Mouse (Mus musculus): ENCODE measurements around the gene Dnah17. TPM values are rescaled to one million over a fixed set of nuclear protein-coding genes. Genes with fewer than 3 reads are reported as not detected.
A peak's percentile ranks its signal among the peaks of the same experiment; 100 is the strongest.

Gene Dnah17
- polyA plus RNA-seq, 1 experiment from 2014 or later, result 0.11 TPM

DNA sequence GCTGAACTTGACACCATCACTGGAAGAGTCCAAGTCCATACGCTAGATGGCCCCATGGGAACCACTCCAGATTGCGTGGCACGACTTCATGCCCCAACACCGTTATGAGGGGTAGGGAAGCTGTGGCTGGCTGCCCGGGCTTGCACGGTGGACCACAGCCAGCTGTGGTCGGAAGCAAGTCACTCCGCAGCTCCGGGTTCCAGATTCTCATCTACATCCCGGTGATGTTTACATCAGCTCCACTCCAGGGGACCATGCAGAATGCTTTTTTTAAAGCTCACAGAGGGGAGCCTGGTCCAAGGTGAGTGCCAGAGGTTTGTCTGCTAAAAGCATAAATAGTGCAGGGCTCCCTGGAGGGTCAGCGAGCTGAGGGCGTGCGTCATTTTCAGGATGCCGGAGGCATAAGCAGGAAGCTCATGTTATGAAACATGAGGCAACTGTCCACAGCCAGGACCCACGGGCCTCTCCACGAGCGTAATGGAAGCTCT is 55.4 kb downstream of the Dnah17 start:
- 49% methylated on average over 17 of the region's 17 CpGs for WGBS (ENCODE audit: insufficient replicate concordance)
- H3K9ac ChIP-seq (replicated peaks), result no peak overlapping the region
- no peak overlapping the region for H3K4me3 ChIP-seq (ENCODE audit: low read depth, low read length)
- H3K4me1 ChIP-seq (ENCODE audit: insufficient read depth), result no peaks in the 10 kb centered on the region; the same call in 1 of the 2 replicates
- TF ChIP-seq EP300 (IDR thresholded peaks at IDR 0.05; ENCODE audit: low read depth) (no peak), CTCF (IDR thresholded peaks at IDR 0.05; ENCODE audit: low read depth) (no peak)
- ATAC-seq (no peak), DNase-seq (no peak)
- peak overlapping the region; percentile 15; the same call in 1 of the 2 replicates for H3K4me2 ChIP-seq (ENCODE audit: low read depth, low read length)
- H3K36me3 ChIP-seq (replicated peaks; ENCODE audit: insufficient read depth, low read length), result no peaks in the 10 kb centered on the region
- no peaks in the 10 kb centered on the region for H3K27me3 ChIP-seq (ENCODE audit: insufficient read depth, low read length)
- no peak overlapping the region for H3K27ac ChIP-seq (ENCODE audit: low read depth)
- H3K9me3 ChIP-seq (ENCODE audit: low read length), result no peaks in the 10 kb centered on the region

DNA sequence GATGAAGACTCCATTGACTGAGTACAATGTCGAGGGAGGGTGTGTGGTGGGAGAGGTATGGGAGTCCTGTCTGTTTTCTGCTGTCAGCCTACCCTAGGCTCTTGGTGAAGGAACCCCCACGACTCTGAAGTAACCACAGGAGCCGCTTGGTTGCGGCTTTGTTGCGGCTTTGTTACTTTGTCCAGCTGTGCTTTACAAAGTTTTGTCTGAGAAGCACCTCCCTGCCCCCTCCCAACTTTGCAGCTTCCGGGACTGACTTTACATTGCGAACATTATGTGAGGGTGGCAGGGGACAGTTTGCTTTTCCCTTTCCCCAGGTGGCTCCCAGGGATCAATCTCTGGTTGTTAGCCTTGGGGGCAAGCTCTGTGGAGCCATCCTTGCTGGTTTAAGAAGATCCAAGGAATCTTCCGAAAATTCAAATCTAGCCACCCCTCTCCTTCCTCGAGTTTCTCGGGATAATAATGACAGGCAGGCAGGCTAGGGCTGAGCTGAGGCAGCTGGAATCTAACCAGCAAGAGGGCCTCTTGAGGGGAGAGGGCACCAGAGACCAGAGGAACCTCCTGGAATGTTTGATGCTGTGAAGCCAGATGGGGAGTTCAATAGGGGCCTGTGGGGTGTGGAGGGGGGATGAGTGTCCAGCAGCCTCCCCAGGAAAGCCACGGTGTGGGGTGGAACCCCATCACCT is 59.1 kb downstream of the Dnah17 start:
- H3K9ac ChIP-seq (replicated peaks), result no peak overlapping the region
- H3K27ac ChIP-seq (ENCODE audit: low read depth), result no peak overlapping the region
- WGBS (ENCODE audit: insufficient replicate concordance), result 39% methylated on average over 11 of the region's 11 CpGs
- H3K27me3 ChIP-seq (ENCODE audit: insufficient read depth, low read length), result no peaks in the 10 kb centered on the region
- H3K9me3 ChIP-seq (ENCODE audit: low read length), result no peaks in the 10 kb centered on the region
- no peak for TF ChIP-seq CTCF (IDR thresholded peaks at IDR 0.05; ENCODE audit: low read depth)
- TF ChIP-seq EP300 (IDR thresholded peaks at IDR 0.05; ENCODE audit: low read depth), result no peak
- H3K4me3 ChIP-seq (ENCODE audit: low read depth, low read length), result no peak overlapping the region
- no peak for ATAC-seq
- no peak overlapping the region for H3K4me2 ChIP-seq (ENCODE audit: low read depth, low read length)
- no peaks in the 10 kb centered on the region for H3K36me3 ChIP-seq (replicated peaks; ENCODE audit: insufficient read depth, low read length)
- H3K4me1 ChIP-seq (ENCODE audit: insufficient read depth), result no peaks in the 10 kb centered on the region; the same call in 1 of the 2 replicates
- DNase-seq, result no peak

DNA sequence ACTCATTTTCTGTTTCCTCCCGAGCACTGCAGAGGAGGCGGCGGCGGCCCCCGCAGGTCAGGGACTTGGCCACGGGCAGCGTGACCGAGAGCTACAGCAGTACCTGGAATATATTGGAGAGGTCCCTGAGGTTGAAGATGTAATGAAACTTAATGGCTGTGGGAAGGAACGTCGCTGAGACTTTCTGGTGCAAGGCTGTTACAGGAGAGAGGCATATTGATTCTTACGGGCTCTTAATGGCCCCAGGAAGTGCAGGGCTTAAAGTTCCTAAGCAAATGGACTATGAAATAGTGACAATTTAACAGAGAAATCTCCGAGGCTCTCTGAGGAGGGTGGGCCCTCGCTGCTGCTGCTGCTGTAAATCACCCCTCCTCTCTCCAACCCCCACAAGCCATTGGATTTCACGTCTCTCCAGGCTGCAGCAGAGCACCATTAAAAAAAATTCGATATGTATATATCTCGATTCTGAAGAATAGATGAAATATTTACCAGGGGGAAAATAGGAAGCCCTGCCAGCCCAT is 61.6 kb downstream of the Dnah17 start:
- Histone ChIP-seq H3K9ac (replicated peaks) (no peak overlapping the region), H3K4me2 (ENCODE audit: low read depth, low read length) (no peak overlapping the region), H3K27me3 (ENCODE audit: insufficient read depth, low read length) (no peaks in the 10 kb centered on the region), H3K9me3 (ENCODE audit: low read length) (no peaks in the 10 kb centered on the region), H3K36me3 (replicated peaks; ENCODE audit: insufficient read depth, low read length) (no peaks in the 10 kb centered on the region), H3K4me3 (ENCODE audit: low read depth, low read length) (no peak overlapping the region), H3K27ac (ENCODE audit: low read depth) (no peak overlapping the region), H3K4me1 (ENCODE audit: insufficient read depth) (no peaks in the 10 kb centered on the region; the same call in 1 of the 2 replicates)
- TF ChIP-seq EP300 (IDR thresholded peaks at IDR 0.05; ENCODE audit: low read depth) (no peak), CTCF (IDR thresholded peaks at IDR 0.05; ENCODE audit: low read depth) (no peak)
- ATAC-seq (no peak), DNase-seq (no peak)
- WGBS (ENCODE audit: insufficient replicate concordance), result 76% methylated on average over 16 of the region's 16 CpGs

DNA sequence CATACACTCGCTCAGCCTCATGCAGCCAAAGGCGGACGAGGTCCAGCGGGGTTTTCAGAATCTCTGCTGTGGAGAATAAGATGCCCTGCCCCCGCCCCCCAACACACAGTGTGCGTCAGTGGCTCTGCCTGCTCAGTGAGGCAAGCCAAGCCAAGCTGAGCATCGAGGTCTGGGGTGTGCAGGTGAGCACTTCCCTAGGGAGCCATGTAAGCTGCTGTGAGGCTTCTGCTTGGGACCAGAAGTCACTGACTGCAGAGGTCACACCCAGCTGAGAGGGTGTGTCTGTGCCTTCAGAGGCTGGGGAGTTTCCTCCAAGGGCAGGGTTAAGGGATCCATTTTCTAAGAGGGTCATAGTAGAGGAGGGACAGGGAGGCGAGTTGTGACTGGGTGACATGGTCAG is 62.8 kb downstream of the Dnah17 start:
- DNase-seq (no peak), ATAC-seq (no peak)
- no peak overlapping the region for H3K4me2 ChIP-seq (ENCODE audit: low read depth, low read length)
- H3K9ac ChIP-seq (replicated peaks), result no peak overlapping the region
- H3K27me3 ChIP-seq (ENCODE audit: insufficient read depth, low read length), result no peaks in the 10 kb centered on the region
- no peak overlapping the region for H3K4me3 ChIP-seq (ENCODE audit: low read depth, low read length)
- WGBS (ENCODE audit: insufficient replicate concordance), result 82% methylated on average over 8 of the region's 8 CpGs
- no peaks in the 10 kb centered on the region for H3K9me3 ChIP-seq (ENCODE audit: low read length)
- no peaks in the 10 kb centered on the region; the same call in 1 of the 2 replicates for H3K4me1 ChIP-seq (ENCODE audit: insufficient read depth)
- TF ChIP-seq CTCF (IDR thresholded peaks at IDR 0.05; ENCODE audit: low read depth) (no peak), EP300 (IDR thresholded peaks at IDR 0.05; ENCODE audit: low read depth) (no peak)
- no peaks in the 10 kb centered on the region for H3K36me3 ChIP-seq (replicated peaks; ENCODE audit: insufficient read depth, low read length)
- no peak overlapping the region for H3K27ac ChIP-seq (ENCODE audit: low read depth)

DNA sequence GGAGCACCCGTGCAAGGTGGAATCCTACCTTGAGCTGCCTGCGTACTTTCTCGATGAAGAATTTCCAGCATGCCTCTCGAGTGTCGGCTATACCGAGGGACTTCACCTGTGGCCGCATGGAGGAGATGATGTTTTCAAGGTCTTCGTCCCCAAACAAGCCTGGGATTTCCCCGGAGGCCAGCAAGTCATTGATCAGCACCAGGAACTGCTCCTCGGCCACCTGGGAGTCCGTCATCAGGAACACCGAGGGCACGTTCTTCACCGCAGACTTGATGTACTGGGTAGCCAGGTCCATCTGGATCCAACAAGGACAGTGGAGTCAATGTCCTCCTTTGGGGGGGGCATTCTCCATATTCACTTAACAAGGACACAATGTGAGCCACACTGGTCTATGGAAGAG is 70.4 kb downstream of the Dnah17 start:
- Histone ChIP-seq H3K4me2 (ENCODE audit: low read depth, low read length) (no peak overlapping the region), H3K9me3 (ENCODE audit: low read length) (no peaks in the 10 kb centered on the region), H3K4me1 (ENCODE audit: insufficient read depth) (no peaks in the 10 kb centered on the region), H3K36me3 (replicated peaks; ENCODE audit: insufficient read depth, low read length) (no peaks in the 10 kb centered on the region), H3K27me3 (ENCODE audit: insufficient read depth, low read length) (no peaks in the 10 kb centered on the region), H3K9ac (replicated peaks) (no peak overlapping the region), H3K27ac (ENCODE audit: low read depth) (no peak overlapping the region), H3K4me3 (ENCODE audit: low read depth, low read length) (no peak overlapping the region)
- ATAC-seq, result no peak
- TF ChIP-seq CTCF (IDR thresholded peaks at IDR 0.05; ENCODE audit: low read depth), result no peak
- no peak for TF ChIP-seq EP300 (IDR thresholded peaks at IDR 0.05; ENCODE audit: low read depth)
- no peak for DNase-seq
- WGBS (ENCODE audit: insufficient replicate concordance), result 76% methylated on average over 14 of the region's 14 CpGs

DNA sequence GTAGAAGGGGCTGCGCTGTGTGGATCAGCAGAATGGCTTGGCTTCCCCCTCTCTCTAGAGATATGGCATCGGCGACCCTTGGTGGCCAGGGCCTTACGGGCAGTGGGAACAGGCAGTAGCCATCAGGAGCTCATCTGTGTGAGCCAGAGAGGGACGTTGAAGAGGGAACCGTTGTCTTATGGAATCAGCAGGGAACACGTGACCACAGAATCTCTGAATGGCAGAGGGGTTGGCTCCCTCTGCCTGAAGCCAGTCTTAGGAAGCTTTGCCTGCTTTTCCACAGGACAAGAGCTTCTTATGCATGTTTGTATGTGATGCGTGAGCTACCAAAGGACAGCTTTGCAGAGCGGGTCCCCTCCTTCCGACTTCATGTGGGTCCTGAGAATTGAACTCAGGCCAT is 71.6 kb downstream of the Dnah17 start:
- no peaks in the 10 kb centered on the region for H3K36me3 ChIP-seq (replicated peaks; ENCODE audit: insufficient read depth, low read length)
- H3K27ac ChIP-seq (ENCODE audit: low read depth), result no peak overlapping the region
- no peak overlapping the region for H3K9ac ChIP-seq (replicated peaks)
- no peaks in the 10 kb centered on the region for H3K4me1 ChIP-seq (ENCODE audit: insufficient read depth)
- TF ChIP-seq CTCF (IDR thresholded peaks at IDR 0.05; ENCODE audit: low read depth) (no peak), EP300 (IDR thresholded peaks at IDR 0.05; ENCODE audit: low read depth) (no peak)
- DNase-seq (no peak), ATAC-seq (no peak)
- H3K27me3 ChIP-seq (ENCODE audit: insufficient read depth, low read length), result no peaks in the 10 kb centered on the region
- 65% methylated on average over 10 of the region's 10 CpGs for WGBS (ENCODE audit: insufficient replicate concordance)
- no peak overlapping the region for H3K4me3 ChIP-seq (ENCODE audit: low read depth, low read length)
- no peaks in the 10 kb centered on the region for H3K9me3 ChIP-seq (ENCODE audit: low read length)
- no peak overlapping the region for H3K4me2 ChIP-seq (ENCODE audit: low read depth, low read length)

All from liver, postnatal 0 days (tissue).